Mouse (Mus musculus) erythroblast, embryonic 14.5 days (primary cell): Measurements from ENCODE around the gene Wipf1.

Experiments
- GATA1 ChIP-seq: IDR thresholded peaks from 2 replicates; pipeline ENCODE4 v1.6.1; 2012; ENCODE audit warnings: low read length, inconsistent platforms, mixed read lengths
- TAL1 ChIP-seq: IDR thresholded peaks from 3 replicates; pipeline ENCODE4 v1.6.1; 2012; ENCODE audit warnings: low read length, inconsistent platforms, mixed read lengths

- TF ChIP-seq TAL1 (no peak), GATA1 (no peak)
Measured at GRCm38 (mm10) chr2:73572539-73573372, 43.2 kb upstream of the Wipf1 start.
